Mouse (Mus musculus) C2C12 (cell line): ENCODE measurements around the gene Wscd2.

ENCODE experiments used
- CEBPB ChIP-seq: IDR thresholded peaks from one replicate; pipeline ENCODE4 v1.6.1; 2011; ENCODE audit warnings: low read depth, mild to moderate bottlenecking, control low read depth, moderate library complexity
- CTCF ChIP-seq: IDR thresholded peaks from one replicate; pipeline ENCODE4 v1.5.1; 2011; ENCODE audit not compliant: control insufficient read depth, insufficient read depth, insufficient read length
- FOSL1 ChIP-seq: IDR thresholded peaks from one replicate; pipeline ENCODE4 v1.8.0; 2011; ENCODE audit warnings: mild to moderate bottlenecking, low read length; ENCODE audit not compliant: poor library complexity, insufficient read depth, severe bottlenecking
- MAX ChIP-seq: IDR thresholded peaks from one replicate; pipeline ENCODE4 v1.6.1; 2011; ENCODE audit warnings: mild to moderate bottlenecking, control low read depth
- MYOD1 ChIP-seq: IDR thresholded peaks from one replicate; pipeline ENCODE4 v1.6.1; 2011; ENCODE audit warnings: low read depth; ENCODE audit not compliant: control insufficient read depth, insufficient read length
- MYOG ChIP-seq: IDR thresholded peaks from one replicate; pipeline ENCODE4 v1.6.1; 2011; ENCODE audit not compliant: control insufficient read depth, insufficient read length; ENCODE audit errors: extremely low read depth
- USF1 ChIP-seq: IDR thresholded peaks from one replicate; pipeline ENCODE4 v1.6.1; 2011; ENCODE audit warnings: low read depth, mild to moderate bottlenecking, control low read depth, moderate library complexity

DNA sequence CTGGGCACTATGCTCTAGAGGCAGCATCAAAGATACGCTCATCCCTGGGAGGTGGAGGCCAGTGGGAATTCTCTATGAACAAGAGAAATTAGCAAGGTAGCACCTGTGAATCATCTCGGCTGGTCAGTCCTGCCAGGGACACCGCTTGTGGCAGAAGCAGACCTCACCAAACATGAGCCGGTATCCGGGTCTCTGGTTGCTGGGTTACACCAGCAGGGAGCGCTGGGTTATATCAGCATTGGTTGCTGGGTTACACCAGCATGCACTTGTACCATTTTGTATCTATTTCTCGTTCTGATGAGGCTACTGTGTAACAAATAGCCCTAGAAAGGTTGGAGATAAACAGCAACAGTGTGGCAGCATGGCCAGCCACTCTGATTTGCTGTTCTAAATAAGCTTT, 17.8 kb upstream of the Wscd2 start:
- TF ChIP-seq CTCF, result no peak
- no peak for TF ChIP-seq USF1
- TF ChIP-seq MYOD1, result no peak
- no peak for TF ChIP-seq CEBPB
- TF ChIP-seq FOSL1, result no peak
- TF ChIP-seq MAX, result no peak
- no peak for TF ChIP-seq MYOG
